Mouse (Mus musculus) v-Abl transformed pro-B cells (cell line): ENCODE results near the gene Immt.

Experiments
- in situ Hi-C, 2 experiments: fragments of 400-800 bp; cut with MboI; formaldehyde crosslinking; loops; one replicate each; pipeline ENCODE4 v1.15.1; 2025; ENCODE audit not compliant: unreplicated experiment in 2 of 2

Immt gene

GRCm38 (mm10) chr6:71830690-71831580, at the start of gene Immt:
Gene Immt (plus strand): TSS chr6:71831331.
- in situ Hi-C loops = no loop called here

- in situ Hi-C loops = no loop called here
Observed at GRCm38 (mm10) chr6:71783165-71783564, 48.0 kb upstream of the Immt start.

GRCm38 (mm10) chr6:71788348-71788747, 42.8 kb upstream of the Immt start:
- in situ Hi-C loops = no loop called here

GRCm38 (mm10) chr6:71791771-71792170, 39.4 kb upstream of the Immt start:
- in situ Hi-C loops = no loop called here

GRCm38 (mm10) chr6:71799391-71799790, 31.7 kb upstream of the Immt start:
- in situ Hi-C loops = no loop called here

GRCm38 (mm10) chr6:71801011-71801713, 30.0 kb upstream of the Immt start:
- in situ Hi-C loops = loop anchor here (5.0 to 25.0 kb wide), 4 partner anchors 169 to 989 kb away; partner anchors contain the start of genes Kdm3a (in 1 of the 2) and Rmnd5a (in 1 of the 2)

- in situ Hi-C loops = loop anchor here (5.0 to 25.0 kb wide), 4 partner anchors 169 to 989 kb away; partner anchors contain the start of genes Kdm3a (in 1 of the 2) and Rmnd5a (in 1 of the 2)
Observed at GRCm38 (mm10) chr6:71801714-71802094, 29.4 kb upstream of the Immt start.

- in situ Hi-C loops = loop anchor here (5.0 to 25.0 kb wide), 4 partner anchors 171 to 991 kb away; partner anchors contain the start of genes Kdm3a (in 1 of the 2) and Rmnd5a (in 1 of the 2)
Observed at GRCm38 (mm10) chr6:71803609-71804008, 27.5 kb upstream of the Immt start.

GRCm38 (mm10) chr6:71804061-71804829, 26.9 kb upstream of the Immt start:
- in situ Hi-C loops = loop anchor here (5.0 to 25.0 kb wide), 4 partner anchors 172 to 992 kb away; partner anchors contain the start of genes Kdm3a (in 1 of the 2) and Rmnd5a (in 1 of the 2)

- in situ Hi-C loops = loop anchor here (5.0 to 25.0 kb wide), 7 partner anchors 189 to 994 kb away; partner anchors contain the start of gene Rmnd5a (in 1 of the 2)
Observed at GRCm38 (mm10) chr6:71806713-71807112, 24.4 kb upstream of the Immt start.

- in situ Hi-C loops = loop anchor here (5.0 to 25.0 kb wide), 7 partner anchors 193 to 998 kb away; partner anchors contain the start of gene Rmnd5a (in 1 of the 2)
Observed at GRCm38 (mm10) chr6:71809890-71810289, 21.2 kb upstream of the Immt start.

GRCm38 (mm10) chr6:71812820-71813219, 18.3 kb upstream of the Immt start:
- in situ Hi-C loops = loop anchor here (25.0 kb wide), 2 partner anchors 376 to 1001 kb away; partner anchors contain the start of gene Rmnd5a (in 1 of the 2)

- in situ Hi-C loops = loop anchor here (25.0 kb wide), 2 partner anchors 383 to 1008 kb away; partner anchors contain the start of gene Rmnd5a (in 1 of the 2)
Observed at GRCm38 (mm10) chr6:71819764-71820292, 11.3 kb upstream of the Immt start.

GRCm38 (mm10) chr6:71823085-71823484, 8.0 kb upstream of the Immt start:
- in situ Hi-C loops = loop anchor here (25.0 kb wide), 2 partner anchors 386 to 1011 kb away; partner anchors contain the start of gene Rmnd5a (in 1 of the 2)

GRCm38 (mm10) chr6:71823488-71823887, 7.6 kb upstream of the Immt start:
- in situ Hi-C loops = loop anchor here (25.0 kb wide), 2 partner anchors 386 to 1011 kb away; partner anchors contain the start of gene Rmnd5a (in 1 of the 2)

- in situ Hi-C loops = loop anchor here (25.0 kb wide), 2 partner anchors 387 to 1012 kb away; partner anchors contain the start of gene Rmnd5a (in 1 of the 2)
Observed at GRCm38 (mm10) chr6:71823961-71824360, 7.2 kb upstream of the Immt start.

- in situ Hi-C loops = no loop called here
Observed at GRCm38 (mm10) chr6:71826869-71827268, 4.3 kb upstream of the Immt start, which contains the start of gene Mrpl35. Gene Mrpl35 (minus strand): TSS chr6:71826969.

GRCm38 (mm10) chr6:71829768-71830167, 1.4 kb upstream of the Immt start:
- in situ Hi-C loops = no loop called here

- in situ Hi-C loops = no loop called here
Observed at GRCm38 (mm10) chr6:71831581-71831960, 440 bp downstream of the Immt start.
